Mouse (Mus musculus) adrenal gland, postnatal 10 days (tissue): Measurements from ENCODE around the gene Fli1. TPM values are rescaled to one million over a fixed set of nuclear protein-coding genes. Genes with fewer than 3 reads are reported as not detected.

Experiments used
- DNase-seq: peaks from one replicate; pipeline ENCODE4 v3.0.0; 2021; ENCODE audit warnings: mixed read lengths
- total RNA-seq, 2 experiments: library from RNA; stranded (reverse); gene quantifications; 2 replicates each; pipeline ENCODE4 v1.2.3; 2021

Fli1 gene
- total RNA-seq, 2 experiments from 2014 or later: 37.9 to 41.2 TPM

DNA sequence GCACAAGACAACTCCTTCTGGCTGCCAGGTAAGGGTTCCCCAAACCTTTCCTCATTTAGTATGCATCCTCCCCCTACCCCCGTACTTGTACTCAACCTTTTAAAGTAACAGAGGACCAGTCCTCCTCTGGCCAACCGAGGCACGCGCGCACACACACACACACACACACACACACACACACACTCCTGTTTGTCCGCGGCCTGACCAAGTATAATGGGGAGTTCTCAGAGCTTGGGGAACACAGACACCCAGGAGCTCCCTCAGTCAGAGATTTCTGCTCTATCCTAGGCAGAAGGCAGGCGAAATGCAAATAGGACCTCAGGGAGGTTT, 134.0 kb downstream of the Fli1 start:
- DNase-seq: no peak

DNA sequence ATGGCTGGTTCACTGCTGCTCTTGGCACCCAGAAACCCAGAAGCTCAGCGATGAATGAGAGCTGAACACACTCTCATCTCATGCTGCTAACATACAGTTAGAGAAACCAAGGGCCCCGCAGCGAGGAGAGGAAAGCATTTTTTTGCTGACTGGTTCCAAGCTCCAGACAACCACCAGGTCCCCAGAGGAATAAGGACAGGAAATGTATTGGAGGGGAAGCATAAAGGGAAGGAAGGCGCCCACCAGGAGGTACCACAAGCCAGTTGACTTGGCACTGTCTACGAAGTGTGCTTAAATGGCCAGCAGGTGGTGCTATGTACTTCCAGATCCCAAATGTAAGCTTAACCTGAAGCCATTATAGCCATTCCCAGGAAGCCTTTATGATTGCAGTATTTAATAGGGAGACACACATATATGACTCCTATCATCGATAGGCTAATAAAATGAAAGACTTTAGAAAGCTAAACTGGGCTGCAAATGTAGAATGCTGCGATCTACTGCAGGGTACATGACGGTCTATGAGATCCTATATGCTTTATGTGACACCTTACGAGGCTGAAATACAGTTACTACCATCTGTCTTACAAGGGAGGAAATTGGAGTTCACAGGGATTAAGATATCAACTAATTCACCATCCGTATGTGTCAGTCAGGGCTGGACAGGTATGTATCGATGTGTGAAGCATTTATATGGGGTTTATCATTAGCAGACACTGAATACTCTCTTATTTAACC, 137.3 kb downstream of the Fli1 start:
- peak; percentile 73 for DNase-seq

DNA sequence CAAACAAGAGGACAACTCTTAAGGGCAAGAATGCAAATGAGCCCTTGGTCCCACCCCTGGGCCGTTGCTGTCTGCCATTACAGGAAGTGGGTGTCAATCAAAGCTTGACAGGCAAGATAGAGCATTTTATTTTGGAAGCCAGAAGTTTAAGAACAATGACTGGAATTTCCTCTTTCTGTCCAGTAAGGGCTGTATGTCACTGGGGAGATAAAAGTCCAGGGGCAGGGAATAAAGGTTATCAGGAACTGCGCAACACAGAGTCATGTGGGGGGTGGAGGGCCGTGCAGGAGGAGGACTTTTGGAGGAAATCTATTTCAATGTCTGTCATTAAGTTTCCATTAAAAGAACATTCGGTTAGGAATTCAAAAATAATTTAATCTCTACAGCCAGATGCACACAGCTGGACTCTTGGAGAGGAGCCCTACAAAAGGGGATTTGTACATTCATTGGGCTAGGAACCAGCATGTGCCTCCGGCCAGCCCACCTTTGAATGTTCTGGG, 141.9 kb downstream of the Fli1 start:
- peak; percentile 28 for DNase-seq

DNA sequence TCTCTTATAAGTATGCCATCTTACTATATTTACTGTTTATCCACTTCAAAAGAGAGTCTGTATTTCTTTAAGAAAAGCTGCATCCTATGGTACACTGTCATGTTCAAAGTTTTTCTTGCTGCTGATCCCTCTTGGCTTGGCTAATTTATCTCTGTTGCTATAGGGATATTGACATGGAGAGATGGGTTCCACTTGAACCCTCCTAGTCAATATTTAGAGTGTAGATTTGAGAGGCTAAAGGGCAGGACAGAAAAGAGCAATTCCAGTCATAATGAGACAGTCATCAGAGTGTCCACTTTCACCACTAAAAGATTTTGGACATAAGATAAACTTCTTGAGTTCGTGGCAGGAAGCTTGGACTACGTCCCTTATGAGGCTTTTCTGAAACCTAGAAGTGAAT, 142.4 kb downstream of the Fli1 start:
- DNase-seq: no peak

DNA sequence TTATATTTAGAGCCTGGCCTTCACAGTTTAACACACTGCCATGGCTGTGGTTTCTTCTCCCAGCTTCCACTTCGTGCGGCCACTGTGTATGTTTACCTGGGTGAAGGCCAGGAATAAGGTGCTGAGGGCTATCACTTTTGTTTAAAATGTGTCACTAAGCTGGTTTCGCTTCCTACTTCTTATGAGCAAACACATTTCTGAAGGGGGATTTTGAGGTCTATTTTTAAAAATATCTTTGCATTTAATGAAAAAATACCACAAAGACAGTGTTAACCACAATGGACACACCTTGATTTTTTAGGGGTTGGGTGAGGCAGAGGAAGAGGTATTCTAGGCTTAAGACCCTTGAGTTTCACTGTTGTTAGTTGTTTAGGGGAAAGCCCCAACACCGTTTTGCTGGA, 147.9 kb downstream of the Fli1 start:
- DNase-seq: no peak

DNA sequence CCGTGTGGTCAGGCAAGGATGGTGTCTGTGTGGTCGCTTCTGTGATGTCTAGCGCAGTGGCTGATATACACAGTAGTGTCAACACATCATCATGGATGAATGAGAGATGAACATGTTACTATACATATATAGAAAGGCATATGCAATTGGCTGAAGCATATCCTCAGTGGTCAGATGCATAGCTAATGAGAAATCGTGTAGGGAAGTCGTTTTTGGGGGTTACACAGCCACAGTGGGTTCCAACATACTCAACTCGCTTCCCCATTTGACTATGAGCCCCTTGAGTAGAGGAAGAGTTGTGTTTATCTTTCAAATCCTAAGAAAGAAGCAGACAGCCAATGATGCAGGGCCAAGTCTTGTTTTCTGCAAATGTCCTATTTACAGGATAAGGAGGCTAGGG, 149.9 kb downstream of the Fli1 start:
- DNase-seq: no peak

- no peak for DNase-seq
These were observed 151.0 kb downstream of the Fli1 start for GRCm38 (mm10) chr9:32391701-32392100.

- DNase-seq: no peak
These were observed 151.6 kb downstream of the Fli1 start for GRCm38 (mm10) chr9:32391092-32391491.

- DNase-seq: no peak
These were observed 154.5 kb downstream of the Fli1 start for GRCm38 (mm10) chr9:32388120-32388519.

DNA sequence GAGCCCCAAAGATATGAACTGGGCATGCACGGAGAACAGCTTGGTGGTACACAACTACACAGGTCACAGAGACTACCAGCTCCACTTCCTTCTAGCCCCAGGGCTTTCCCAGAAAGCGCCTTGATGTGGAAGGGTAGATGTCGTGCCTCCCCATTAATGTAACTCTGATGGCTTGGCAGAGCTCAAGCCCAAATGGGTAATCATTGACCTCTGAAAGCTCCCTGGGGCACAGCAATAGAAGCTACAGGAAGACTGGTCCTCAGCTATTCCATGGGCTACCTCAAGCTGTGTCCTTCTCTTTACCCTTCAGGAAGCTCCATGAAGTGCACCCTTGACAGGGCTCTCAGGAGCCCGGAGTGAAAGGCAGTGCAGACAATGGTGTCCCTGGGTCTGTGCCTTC, 157.8 kb downstream of the Fli1 start:
- no peak for DNase-seq

GRCm38 (mm10) chr9:32376863-32377590, 165.6 kb downstream of the Fli1 start:
- DNase-seq: no peak

DNA sequence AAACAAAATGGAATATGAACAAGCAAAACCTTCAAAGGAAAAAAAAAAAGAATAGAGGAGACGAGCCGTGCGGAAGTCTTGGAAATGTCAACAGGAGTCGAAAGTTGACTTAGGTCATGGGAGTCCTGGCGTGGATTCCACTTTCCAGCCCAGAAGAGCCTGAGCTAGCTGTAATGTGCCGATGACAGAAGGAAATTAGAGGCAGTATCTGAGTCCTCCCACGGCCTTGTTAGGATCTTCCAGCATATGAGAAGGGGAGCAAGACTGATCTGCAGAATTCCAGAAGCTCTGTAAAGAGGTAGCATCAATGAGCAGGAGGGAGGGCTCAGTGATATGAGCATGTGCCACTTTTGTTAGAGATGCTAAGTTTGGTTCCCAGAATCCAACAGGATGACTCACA, 166.6 kb downstream of the Fli1 start:
- no peak for DNase-seq

GRCm38 (mm10) chr9:32373656-32374055, 169.0 kb downstream of the Fli1 start:
- DNase-seq: no peak

Other genes starting within 250 kb of the Fli1 start
- under 1 TPM; 0.33 TPM for gene Kcnj5, start 198.5 kb downstream of the Fli1 start, total RNA-seq
- gene Kcnj1, start 170.4 kb downstream of the Fli1 start, total RNA-seq: not detected
- 10 to 100 TPM; 75.0 to 82.4 TPM for gene Ets1, start 93.4 kb upstream of the Fli1 start, total RNA-seq